Mouse (Mus musculus): ENCODE data around the gene Parp6.

Gene Parp6

GRCm38 (mm10) chr9:59679678-59680533 is 62.8 kb downstream of the Parp6 start, which contains the start of gene Gramd2:
TSS of gene Gramd2 (plus strand) at chr9:59680144.
- DNase-seq (ENCODE audit: low read depth, low spot score): peak; percentile 52

GRCm38 (mm10) chr9:59680534-59680875 is 63.4 kb downstream of the Parp6 start:
- DNase-seq (ENCODE audit: low read depth, low spot score): no peak

- DNase-seq (ENCODE audit: low read depth, low spot score): no peak
Measured at GRCm38 (mm10) chr9:59684020-59684419, 66.9 kb downstream of the Parp6 start.

GRCm38 (mm10) chr9:59687416-59688046 is 70.4 kb downstream of the Parp6 start:
- DNase-seq (ENCODE audit: low read depth, low spot score): no peak

GRCm38 (mm10) chr9:59691635-59692094 is 74.6 kb downstream of the Parp6 start:
- DNase-seq (ENCODE audit: low read depth, low spot score): peak; percentile 60

- DNase-seq (ENCODE audit: low read depth, low spot score): no peak
Measured at GRCm38 (mm10) chr9:59692145-59692544, 75.1 kb downstream of the Parp6 start.

GRCm38 (mm10) chr9:59694571-59695450 is 77.7 kb downstream of the Parp6 start:
- no peak for DNase-seq (ENCODE audit: low read depth, low spot score)

GRCm38 (mm10) chr9:59695451-59695813 is 78.3 kb downstream of the Parp6 start:
- DNase-seq (ENCODE audit: low read depth, low spot score): no peak

- DNase-seq (ENCODE audit: low read depth, low spot score): no peak
Measured at GRCm38 (mm10) chr9:59696381-59696780, 79.3 kb downstream of the Parp6 start.
